Mouse (Mus musculus): ENCODE data around the gene Rab27a. TPM values are rescaled to one million over a fixed set of nuclear protein-coding genes. Genes with fewer than 3 reads are reported as not detected.

Gene Rab27a
- polyA plus RNA-seq, 1 experiment from 2014 or later = 2.5 TPM

GRCm38 (mm10) chr9:73031421-73031820 is 13.2 kb upstream of the Rab27a start:
- Histone ChIP-seq H3K9ac (replicated peaks; ENCODE audit: low read length) (no peak overlapping the region), H3K27me3 (ENCODE audit: control insufficient read depth, insufficient read depth, low read length) (no peaks in the 10 kb centered on the region), H3K4me3 (ENCODE audit: low read depth, low read length) (no peak overlapping the region), H3K9me3 (replicated peaks; ENCODE audit: control insufficient read depth, low read length) (no peaks in the 10 kb centered on the region), H3K4me2 (ENCODE audit: low read depth, low read length) (no peak overlapping the region), H3K27ac (replicated peaks; ENCODE audit: low read depth, low read length) (no peak overlapping the region), H3K36me3 (replicated peaks; ENCODE audit: control insufficient read depth, insufficient read depth, low read depth, low read length) (no peaks in the 10 kb centered on the region; the same call in 1 of the 2 replicates), H3K4me1 (ENCODE audit: control insufficient read depth, insufficient read depth, low read length) (no peaks in the 10 kb centered on the region)
- WGBS = 81% methylated on average over 4 of the region's 4 CpGs
- ATAC-seq (replicated peaks; ENCODE audit: insufficient number of reproducible peaks, low FRiP score, low TSS enrichment, low read depth) = no peak
- no peak for DNase-seq (ENCODE audit: low spot score)

GRCm38 (mm10) chr9:73033406-73033805 is 11.2 kb upstream of the Rab27a start:
- DNase-seq (ENCODE audit: low spot score) (no peak), ATAC-seq (replicated peaks; ENCODE audit: insufficient number of reproducible peaks, low FRiP score, low TSS enrichment, low read depth) (no peak)
- WGBS = 97% methylated on average over 1 of the region's 1 CpGs
- no peak overlapping the region for H3K9ac ChIP-seq (replicated peaks; ENCODE audit: low read length)
- no peak overlapping the region for H3K27ac ChIP-seq (replicated peaks; ENCODE audit: low read depth, low read length)
- no peaks in the 10 kb centered on the region for H3K4me1 ChIP-seq (ENCODE audit: control insufficient read depth, insufficient read depth, low read length)
- no peak overlapping the region for H3K4me3 ChIP-seq (ENCODE audit: low read depth, low read length)
- H3K36me3 ChIP-seq (replicated peaks; ENCODE audit: control insufficient read depth, insufficient read depth, low read depth, low read length) = no peaks in the 10 kb centered on the region; the same call in 1 of the 2 replicates
- no peaks in the 10 kb centered on the region for H3K27me3 ChIP-seq (ENCODE audit: control insufficient read depth, insufficient read depth, low read length)
- no peak overlapping the region for H3K4me2 ChIP-seq (ENCODE audit: low read depth, low read length)
- no peaks in the 10 kb centered on the region for H3K9me3 ChIP-seq (replicated peaks; ENCODE audit: control insufficient read depth, low read length)

- Histone ChIP-seq H3K4me1 (ENCODE audit: control insufficient read depth, insufficient read depth, low read length) (peaks cover 4% of the 10 kb centered on the region; the same call in 1 of the 2 replicates), H3K4me2 (ENCODE audit: low read depth, low read length) (peak overlapping the region; percentile 46), H3K27ac (replicated peaks; ENCODE audit: low read depth, low read length) (peak overlapping the region; percentile 59; the same call in 1 of the 2 replicates), H3K9me3 (replicated peaks; ENCODE audit: control insufficient read depth, low read length) (no peaks in the 10 kb centered on the region), H3K36me3 (replicated peaks; ENCODE audit: control insufficient read depth, insufficient read depth, low read depth, low read length) (no peaks in the 10 kb centered on the region), H3K27me3 (ENCODE audit: control insufficient read depth, insufficient read depth, low read length) (no peaks in the 10 kb centered on the region), H3K9ac (replicated peaks; ENCODE audit: low read length) (peak overlapping the region; percentile 86), H3K4me3 (ENCODE audit: low read depth, low read length) (peak overlapping the region; percentile 78)
- DNase-seq (ENCODE audit: low spot score) (peak; percentile 95), ATAC-seq (replicated peaks; ENCODE audit: insufficient number of reproducible peaks, low FRiP score, low TSS enrichment, low read depth) (peak; percentile 84)
- WGBS = under 1% methylated on average over 49 of the region's 49 CpGs
Measured at GRCm38 (mm10) chr9:73039222-73039945, 5.3 kb upstream of the Rab27a start.

- ATAC-seq (replicated peaks; ENCODE audit: insufficient number of reproducible peaks, low FRiP score, low TSS enrichment, low read depth) = no peak
Measured at GRCm38 (mm10) chr9:73040080-73040479, 4.6 kb upstream of the Rab27a start, which contains the start of gene Pigb. TSS of gene Pigb (minus strand) at chr9:73040378.

GRCm38 (mm10) chr9:73045204-73045603 is 550 bp downstream of the Rab27a start:
- Histone ChIP-seq H3K27ac (replicated peaks; ENCODE audit: low read depth, low read length) (no peak overlapping the region), H3K27me3 (ENCODE audit: control insufficient read depth, insufficient read depth, low read length) (no peaks in the 10 kb centered on the region), H3K4me1 (ENCODE audit: control insufficient read depth, insufficient read depth, low read length) (peaks cover 3% of the 10 kb centered on the region; the same call in 1 of the 2 replicates), H3K4me2 (ENCODE audit: low read depth, low read length) (peak overlapping the region; percentile 87), H3K9ac (replicated peaks; ENCODE audit: low read length) (peak overlapping the region; percentile 51; the same call in 1 of the 2 replicates), H3K4me3 (ENCODE audit: low read depth, low read length) (peak overlapping the region; percentile 41), H3K36me3 (replicated peaks; ENCODE audit: control insufficient read depth, insufficient read depth, low read depth, low read length) (no peaks in the 10 kb centered on the region), H3K9me3 (replicated peaks; ENCODE audit: control insufficient read depth, low read length) (no peaks in the 10 kb centered on the region; the same call in 1 of the 2 replicates)
- WGBS = 13% methylated on average over 7 of the region's 7 CpGs
- no peak for ATAC-seq (replicated peaks; ENCODE audit: insufficient number of reproducible peaks, low FRiP score, low TSS enrichment, low read depth)
- peak; percentile 42 for DNase-seq (ENCODE audit: low spot score)

More at GRCm38 (mm10) chr9:73040080-73040479, 4.6 kb upstream of the Rab27a start, which contains the start of gene Pigb:
- H3K4me2 ChIP-seq (ENCODE audit: low read depth, low read length) = peak within 1 kb of the TSS; percentile 46
- H3K4me3 ChIP-seq (ENCODE audit: low read depth, low read length) = peak within 1 kb of the TSS; percentile 78
- peak within 1 kb of the TSS; percentile 59; the same call in 1 of the 2 replicates for H3K27ac ChIP-seq (replicated peaks; ENCODE audit: low read depth, low read length)
- WGBS = 30% methylated on average over 6 of the region's 6 CpGs
- peak within 1 kb of the TSS; percentile 86 for H3K9ac ChIP-seq (replicated peaks; ENCODE audit: low read length)
- no peaks in the 10 kb centered on the region for H3K9me3 ChIP-seq (replicated peaks; ENCODE audit: control insufficient read depth, low read length)
- peaks cover 4% of the 10 kb centered on the region; the same call in 1 of the 2 replicates for H3K4me1 ChIP-seq (ENCODE audit: control insufficient read depth, insufficient read depth, low read length)
- DNase-seq (ENCODE audit: low spot score) = no peak
- no peaks in the 10 kb centered on the region for H3K36me3 ChIP-seq (replicated peaks; ENCODE audit: control insufficient read depth, insufficient read depth, low read depth, low read length)
- no peaks in the 10 kb centered on the region for H3K27me3 ChIP-seq (ENCODE audit: control insufficient read depth, insufficient read depth, low read length)

- WGBS = 75% methylated on average over 10 of the region's 10 CpGs
- Histone ChIP-seq H3K9me3 (replicated peaks; ENCODE audit: control insufficient read depth, low read length) (no peaks in the 10 kb centered on the region; the same call in 1 of the 2 replicates), H3K4me2 (ENCODE audit: low read depth, low read length) (no peak overlapping the region; the same call in 1 of the 2 replicates), H3K4me3 (ENCODE audit: low read depth, low read length) (no peak overlapping the region), H3K27ac (replicated peaks; ENCODE audit: low read depth, low read length) (no peak overlapping the region), H3K27me3 (ENCODE audit: control insufficient read depth, insufficient read depth, low read length) (no peaks in the 10 kb centered on the region), H3K4me1 (ENCODE audit: control insufficient read depth, insufficient read depth, low read length) (0 out of 2 replicates have a peak, but pooled peaks cover 2% of the 10 kb centered on the region), H3K36me3 (replicated peaks; ENCODE audit: control insufficient read depth, insufficient read depth, low read depth, low read length) (no peaks in the 10 kb centered on the region), H3K9ac (replicated peaks; ENCODE audit: low read length) (no peak overlapping the region)
- ATAC-seq (replicated peaks; ENCODE audit: insufficient number of reproducible peaks, low FRiP score, low TSS enrichment, low read depth) = no peak
- no peak for DNase-seq (ENCODE audit: low spot score)
Measured at GRCm38 (mm10) chr9:73045711-73046110, 1.1 kb downstream of the Rab27a start.

GRCm38 (mm10) chr9:73047906-73048305 is 3.3 kb downstream of the Rab27a start:
- H3K27me3 ChIP-seq (ENCODE audit: control insufficient read depth, insufficient read depth, low read length) = no peaks in the 10 kb centered on the region
- H3K36me3 ChIP-seq (replicated peaks; ENCODE audit: control insufficient read depth, insufficient read depth, low read depth, low read length) = no peaks in the 10 kb centered on the region
- no peaks in the 10 kb centered on the region; the same call in 1 of the 2 replicates for H3K9me3 ChIP-seq (replicated peaks; ENCODE audit: control insufficient read depth, low read length)
- ATAC-seq (replicated peaks; ENCODE audit: insufficient number of reproducible peaks, low FRiP score, low TSS enrichment, low read depth) = no peak
- no peak overlapping the region for H3K4me2 ChIP-seq (ENCODE audit: low read depth, low read length)
- H3K4me3 ChIP-seq (ENCODE audit: low read depth, low read length) = no peak overlapping the region
- 0 out of 2 replicates have a peak, but pooled peaks cover 2% of the 10 kb centered on the region for H3K4me1 ChIP-seq (ENCODE audit: control insufficient read depth, insufficient read depth, low read length)
- WGBS = 87% methylated on average over 2 of the region's 2 CpGs
- no peak for DNase-seq (ENCODE audit: low spot score)
- H3K9ac ChIP-seq (replicated peaks; ENCODE audit: low read length) = no peak overlapping the region
- no peak overlapping the region for H3K27ac ChIP-seq (replicated peaks; ENCODE audit: low read depth, low read length)

GRCm38 (mm10) chr9:73048927-73049326 is 4.3 kb downstream of the Rab27a start:
- no peak overlapping the region for H3K4me2 ChIP-seq (ENCODE audit: low read depth, low read length)
- WGBS = 10% methylated on average over 4 of the region's 4 CpGs
- H3K36me3 ChIP-seq (replicated peaks; ENCODE audit: control insufficient read depth, insufficient read depth, low read depth, low read length) = no peaks in the 10 kb centered on the region
- no peak overlapping the region for H3K9ac ChIP-seq (replicated peaks; ENCODE audit: low read length)
- H3K9me3 ChIP-seq (replicated peaks; ENCODE audit: control insufficient read depth, low read length) = no peaks in the 10 kb centered on the region; the same call in 1 of the 2 replicates
- H3K4me3 ChIP-seq (ENCODE audit: low read depth, low read length) = no peak overlapping the region
- no peaks in the 10 kb centered on the region for H3K27me3 ChIP-seq (ENCODE audit: control insufficient read depth, insufficient read depth, low read length)
- 0 out of 2 replicates have a peak, but pooled peaks cover 2% of the 10 kb centered on the region for H3K4me1 ChIP-seq (ENCODE audit: control insufficient read depth, insufficient read depth, low read length)
- ATAC-seq (replicated peaks; ENCODE audit: insufficient number of reproducible peaks, low FRiP score, low TSS enrichment, low read depth) = no peak
- H3K27ac ChIP-seq (replicated peaks; ENCODE audit: low read depth, low read length) = no peak overlapping the region
- DNase-seq (ENCODE audit: low spot score) = peak; percentile 39
